Mouse (Mus musculus): ENCODE measurements around the gene Gm12216.

- TF ChIP-seq CTCF (IDR thresholded peaks at IDR 0.05; ENCODE audit: insufficient read depth, low read length) (no peak), POLR2A (IDR thresholded peaks at IDR 0.05; ENCODE audit: borderline replicate concordance, extremely low read depth, low read depth, low read length) (no peak)
Measured at GRCm38 (mm10) chr11:53871786-53872507, 12.9 kb upstream of the Gm12216 start.
